Mouse (Mus musculus): ENCODE results near the gene Dusp14. TPM values are rescaled to one million over a fixed set of nuclear protein-coding genes. Genes with fewer than 3 reads are reported as not detected.

Dusp14 gene
- polyA plus RNA-seq, 1 experiment from 2014 or later = 16.9 TPM

GRCm38 (mm10) chr11:84003986-84004385 lies 65.1 kb downstream of the Dusp14 start:
- Histone ChIP-seq H3K9me3 (no peaks in the 10 kb centered on the region), H3K27me3 (replicated peaks) (no peaks in the 10 kb centered on the region), H3K4me2 (replicated peaks) (no peak overlapping the region), H3K9ac (no peak overlapping the region), H3K4me3 (replicated peaks) (no peak overlapping the region), H3K4me1 (replicated peaks) (no peaks in the 10 kb centered on the region), H3K36me3 (peaks cover 7% of the 10 kb centered on the region; the same call in 1 of the 2 replicates), H3K27ac (no peak overlapping the region)
- ATAC-seq = no peak
- WGBS = 90% methylated on average over 6 of the region's 6 CpGs

DNA sequence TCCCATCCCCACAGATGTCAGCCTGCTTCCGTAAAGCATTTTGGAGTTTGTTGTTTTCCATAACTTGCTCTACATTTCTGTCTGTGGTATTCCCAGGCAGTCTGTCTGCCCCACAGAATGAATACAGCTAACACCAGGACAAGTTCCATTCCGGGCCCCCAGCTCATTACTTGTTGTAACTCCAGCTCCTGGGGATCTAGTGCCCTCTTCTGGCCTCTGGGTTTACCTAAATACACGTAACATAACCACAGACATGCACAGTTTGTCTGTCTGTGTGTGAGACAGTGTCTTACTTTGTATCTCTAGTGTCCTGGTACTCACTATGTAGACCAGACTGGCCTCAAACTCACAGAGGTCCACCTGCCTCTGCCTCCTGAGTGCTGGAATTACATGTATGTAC lies 67.8 kb downstream of the Dusp14 start:
- H3K9me3 ChIP-seq = no peaks in the 10 kb centered on the region
- no peak overlapping the region for H3K4me3 ChIP-seq (replicated peaks)
- ATAC-seq = no peak
- H3K36me3 ChIP-seq = 0 out of 2 replicates have a peak, but pooled peaks cover 3% of the 10 kb centered on the region
- H3K9ac ChIP-seq = no peak overlapping the region
- H3K27me3 ChIP-seq (replicated peaks) = no peaks in the 10 kb centered on the region
- no peaks in the 10 kb centered on the region for H3K4me1 ChIP-seq (replicated peaks)
- 90% methylated on average over 3 of the region's 3 CpGs for WGBS
- H3K27ac ChIP-seq = no peak overlapping the region
- no peak overlapping the region for H3K4me2 ChIP-seq (replicated peaks)

DNA sequence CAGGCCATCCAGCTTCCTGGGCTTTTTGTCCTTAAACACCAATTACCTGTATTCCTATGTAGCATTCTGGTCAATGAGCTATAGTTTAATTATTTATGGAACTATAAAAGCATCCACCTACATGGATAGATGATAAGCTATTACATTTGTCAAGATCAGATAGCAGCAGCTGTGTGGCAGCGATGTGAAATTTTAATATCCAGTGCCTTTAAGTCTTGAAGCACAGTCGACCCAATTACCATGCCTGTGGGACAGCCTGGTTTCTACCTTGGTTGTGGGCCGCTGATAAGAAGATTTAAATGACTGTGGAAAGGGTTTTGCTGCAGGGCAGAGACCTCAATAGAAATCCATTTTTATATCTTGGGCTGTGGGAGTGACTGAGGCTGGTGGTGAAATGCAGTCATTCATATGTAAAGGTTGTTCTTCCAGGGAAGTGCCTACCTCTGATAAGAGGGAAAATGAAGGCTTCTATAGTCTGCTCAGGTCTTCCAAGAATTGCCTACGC lies 69.6 kb downstream of the Dusp14 start:
- Histone ChIP-seq H3K4me3 (replicated peaks) (no peak overlapping the region), H3K36me3 (0 out of 2 replicates have a peak, but pooled peaks cover 5% of the 10 kb centered on the region), H3K9me3 (no peaks in the 10 kb centered on the region), H3K27ac (no peak overlapping the region), H3K27me3 (replicated peaks) (no peaks in the 10 kb centered on the region), H3K4me1 (replicated peaks) (no peaks in the 10 kb centered on the region), H3K9ac (no peak overlapping the region), H3K4me2 (replicated peaks) (no peak overlapping the region)
- 92% methylated on average over 4 of the region's 4 CpGs for WGBS
- ATAC-seq = no peak

DNA sequence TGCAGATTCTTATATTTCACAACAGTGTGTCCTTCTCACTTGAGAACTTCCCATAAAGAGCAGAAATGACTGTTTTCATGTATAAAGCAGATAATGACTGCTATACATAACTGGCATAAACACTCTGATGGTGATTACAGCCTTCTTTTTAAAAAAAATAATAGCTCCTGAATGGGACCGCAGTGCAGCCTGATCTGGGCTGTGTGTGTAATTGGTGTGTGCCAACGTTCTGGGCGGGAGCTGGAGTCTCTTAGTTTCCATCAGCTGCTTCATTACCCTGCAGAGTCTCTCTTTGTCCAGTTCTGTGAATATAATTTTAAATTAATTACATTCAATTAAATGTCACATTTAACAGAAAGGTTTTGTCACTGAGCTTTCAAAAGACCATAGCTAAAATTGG lies 70.1 kb downstream of the Dusp14 start:
- H3K27me3 ChIP-seq (replicated peaks) = no peaks in the 10 kb centered on the region
- H3K9ac ChIP-seq = no peak overlapping the region
- 86% methylated on average over 3 of the region's 3 CpGs for WGBS
- no peak overlapping the region for H3K4me3 ChIP-seq (replicated peaks)
- ATAC-seq = no peak
- H3K9me3 ChIP-seq = no peaks in the 10 kb centered on the region
- H3K4me2 ChIP-seq (replicated peaks) = no peak overlapping the region
- H3K4me1 ChIP-seq (replicated peaks) = no peaks in the 10 kb centered on the region
- H3K27ac ChIP-seq = no peak overlapping the region
- H3K36me3 ChIP-seq = 0 out of 2 replicates have a peak, but pooled peaks cover 5% of the 10 kb centered on the region

Other genes starting within 250 kb of the Dusp14 start
- 9.3 and 11.2 TPM in 2 replicates for gene Hnf1b, start 219.2 kb downstream of the Dusp14 start, polyA plus RNA-seq (2015; fragmentation: Nextera tagmentation; extraction: Ambion mirVana)
- gene Ddx52, start 127.2 kb downstream of the Dusp14 start, polyA plus RNA-seq (2015; fragmentation: Nextera tagmentation; extraction: Ambion mirVana) = 28.4 and 31.2 TPM in 2 replicates
- 9.8 and 10.8 TPM in 2 replicates for gene Synrg, start 104.8 kb downstream of the Dusp14 start, polyA plus RNA-seq (2015; fragmentation: Nextera tagmentation; extraction: Ambion mirVana)
- gene Tada2a, start 60.3 kb upstream of the Dusp14 start, polyA plus RNA-seq (2015; fragmentation: Nextera tagmentation; extraction: Ambion mirVana) = 25.4 and 25.9 TPM in 2 replicates
- gene Acaca, start 60.4 kb upstream of the Dusp14 start, polyA plus RNA-seq (2015; fragmentation: Nextera tagmentation; extraction: Ambion mirVana) = 12.3 and 15.0 TPM in 2 replicates
- not detected in 2 replicates for gene Gm11437, start 98.2 kb upstream of the Dusp14 start, polyA plus RNA-seq (2015; fragmentation: Nextera tagmentation; extraction: Ambion mirVana)

Data from intestine, embryonic 15.5 days (tissue).